Mouse (Mus musculus) layer of hippocampus, postnatal 14 days (tissue): ENCODE measurements around the gene Cenpv. TPM values are rescaled to one million over a fixed set of nuclear protein-coding genes. Genes with fewer than 3 reads are reported as not detected.

Source experiments
- DNase-seq, 2 experiments: peaks; one replicate each; pipeline ENCODE4 v3.0.0; 2021 to 2022; ENCODE audit warnings: low spot score in 2 of 2, mixed read lengths in 1 of 2
- total RNA-seq, 2 experiments: library from RNA; stranded (reverse); gene quantifications; 2 replicates each; pipeline ENCODE4 v1.2.3; 2021

Gene Cenpv
- total RNA-seq, 2 experiments from 2014 or later: 37.4 to 38.5 TPM

DNA sequence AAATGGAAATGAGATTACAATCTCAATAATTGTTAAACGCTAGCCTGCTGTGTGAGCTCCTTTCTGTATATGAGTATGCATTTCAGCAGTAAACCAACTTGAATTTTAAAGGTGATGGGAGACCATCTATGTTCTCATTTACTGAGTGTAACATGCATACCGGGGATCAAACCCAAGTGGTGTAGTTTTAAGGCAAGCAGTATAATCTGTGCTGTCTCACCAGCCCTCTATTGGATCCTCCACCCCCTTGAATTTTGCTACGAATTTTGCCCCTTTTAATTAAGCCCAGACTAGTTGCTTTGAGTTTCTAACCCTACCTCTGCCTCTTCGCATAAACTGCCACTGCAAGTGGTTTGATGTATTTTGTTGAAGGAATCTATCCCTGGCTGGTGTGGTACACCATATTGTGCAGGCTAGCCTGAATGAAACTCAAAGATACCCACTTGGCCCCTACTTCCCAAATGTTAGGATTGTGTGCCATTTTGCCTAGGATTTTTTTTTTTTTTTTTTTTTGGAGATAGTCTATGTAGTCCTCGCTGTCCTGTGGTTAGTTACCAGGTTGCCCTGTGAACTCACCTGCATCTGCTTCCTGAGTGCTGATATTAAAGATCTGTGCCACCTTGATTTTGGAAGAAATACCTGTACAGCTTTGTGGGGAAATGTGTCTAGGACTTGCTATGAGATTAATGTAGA is 15.2 kb upstream of the Cenpv start:
- no peak for DNase-seq

GRCm38 (mm10) chr11:62553633-62554032 is 14.6 kb upstream of the Cenpv start:
- DNase-seq: no peak

DNA sequence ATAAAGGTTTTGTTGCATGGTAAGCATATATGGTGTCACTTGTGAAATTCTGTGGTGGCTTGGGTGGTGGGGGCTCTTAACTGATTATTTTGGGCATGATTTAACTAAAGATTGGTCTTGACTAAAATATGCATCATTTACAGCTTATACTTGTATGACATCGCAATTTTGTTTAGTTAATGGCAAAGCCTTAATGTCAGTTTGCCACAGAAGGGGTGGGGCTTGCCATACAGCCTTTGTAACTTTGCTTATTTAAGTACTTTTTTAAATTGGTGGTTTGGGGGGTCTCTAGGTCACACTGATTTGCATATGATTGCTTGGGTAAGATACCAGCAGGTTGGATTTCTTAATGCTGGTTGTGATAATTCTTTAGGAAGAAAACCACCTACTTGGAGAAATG is 14.1 kb upstream of the Cenpv start:
- no peak for DNase-seq

DNA sequence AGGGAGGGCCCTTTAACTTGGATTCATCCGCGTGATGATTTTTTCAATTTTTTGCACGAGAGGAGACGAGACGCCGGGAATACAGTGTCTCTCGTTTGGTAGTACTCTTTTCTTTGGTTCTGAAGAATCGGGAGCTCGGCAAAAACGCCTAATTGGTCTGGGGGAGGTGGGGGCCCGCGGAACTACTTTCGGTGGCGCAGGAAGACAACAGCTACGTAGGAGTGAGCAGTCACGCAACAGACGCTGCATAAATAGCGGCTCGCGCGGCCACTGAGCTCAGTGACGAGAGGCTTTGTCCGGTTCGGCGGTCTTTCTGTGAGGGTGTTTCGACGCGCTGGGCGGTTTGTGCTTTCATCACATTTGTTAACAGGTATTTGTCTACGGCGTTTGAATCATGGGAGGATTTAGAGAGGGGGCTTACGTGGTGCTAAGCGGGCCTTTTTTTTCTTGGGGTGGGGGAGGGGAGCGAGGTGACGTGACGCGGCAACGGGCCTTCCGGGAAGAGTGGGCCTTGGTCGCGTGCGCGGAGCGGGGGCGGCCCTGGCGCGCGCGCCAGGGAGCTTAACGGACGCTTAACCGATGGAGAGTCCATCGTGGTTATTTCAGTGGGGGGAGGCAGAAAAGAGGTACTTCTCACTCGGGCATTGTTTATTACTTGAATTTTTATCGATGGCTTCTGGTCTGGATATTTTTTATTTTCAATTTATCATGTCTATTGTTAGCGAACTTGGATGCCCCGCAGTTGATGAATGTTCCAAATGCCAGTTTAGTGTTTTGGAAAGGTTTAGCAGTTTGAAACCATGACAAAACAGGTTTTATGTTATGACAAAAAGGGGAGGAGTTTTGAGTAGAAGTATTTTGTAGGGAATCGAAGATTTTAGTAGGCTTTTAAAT is 12.4 kb upstream of the Cenpv start:
- peak; percentile 92 to 95 for DNase-seq

GRCm38 (mm10) chr11:62550727-62551225 is 11.7 kb upstream of the Cenpv start, which contains the start of gene Ubb:
Gene Ubb, plus strand, starts transcription at chr11:62551171.
- peak; percentile 98 to 99 for DNase-seq

GRCm38 (mm10) chr11:62550227-62550685 is 11.2 kb upstream of the Cenpv start:
- DNase-seq: peak in 1 of 2 experiments; percentile 61

GRCm38 (mm10) chr11:62549782-62550181 is 10.7 kb upstream of the Cenpv start:
- DNase-seq: peak; percentile 24 to 60

DNA sequence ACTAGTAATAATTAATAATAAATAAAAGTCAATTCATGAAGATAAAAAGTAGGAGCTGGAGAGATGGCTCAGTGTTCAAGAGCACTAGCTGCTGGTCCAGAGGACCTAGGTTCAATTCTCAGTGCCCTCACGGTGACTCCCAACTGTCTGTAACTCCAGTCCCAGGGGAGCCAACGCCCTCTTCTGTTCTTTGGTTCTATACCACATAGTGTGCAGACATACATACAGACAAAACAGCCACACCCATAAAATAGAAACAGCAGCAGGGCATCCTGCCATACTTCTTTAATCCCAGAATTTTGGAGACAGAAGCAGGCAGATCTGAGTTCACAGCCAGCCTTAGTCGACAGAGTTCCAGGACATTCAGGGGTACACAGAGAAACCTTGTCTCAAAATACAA is 4.9 kb upstream of the Cenpv start:
- no peak for DNase-seq

DNA sequence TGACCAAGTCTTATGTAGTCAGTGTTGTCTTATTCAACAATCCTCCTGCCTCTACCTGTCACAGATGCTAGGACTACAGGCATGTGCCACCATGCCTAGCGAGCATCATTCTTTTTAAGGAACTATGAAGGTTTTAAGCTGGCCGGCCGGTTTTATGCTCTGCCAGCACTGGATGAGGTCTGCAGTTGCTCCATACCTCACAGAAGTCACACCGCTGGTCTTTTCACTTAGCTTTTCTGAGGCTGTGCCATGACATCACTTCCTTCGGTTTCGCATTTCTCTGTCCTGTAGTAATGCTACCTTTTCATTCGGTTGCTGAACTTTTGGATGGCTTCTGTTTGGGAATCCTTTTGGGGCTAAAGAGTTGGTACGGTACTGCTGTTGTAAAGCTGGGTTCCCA is 2.5 kb upstream of the Cenpv start:
- no peak for DNase-seq

GRCm38 (mm10) chr11:62540969-62541368 is 1.9 kb upstream of the Cenpv start:
- DNase-seq: no peak

DNA sequence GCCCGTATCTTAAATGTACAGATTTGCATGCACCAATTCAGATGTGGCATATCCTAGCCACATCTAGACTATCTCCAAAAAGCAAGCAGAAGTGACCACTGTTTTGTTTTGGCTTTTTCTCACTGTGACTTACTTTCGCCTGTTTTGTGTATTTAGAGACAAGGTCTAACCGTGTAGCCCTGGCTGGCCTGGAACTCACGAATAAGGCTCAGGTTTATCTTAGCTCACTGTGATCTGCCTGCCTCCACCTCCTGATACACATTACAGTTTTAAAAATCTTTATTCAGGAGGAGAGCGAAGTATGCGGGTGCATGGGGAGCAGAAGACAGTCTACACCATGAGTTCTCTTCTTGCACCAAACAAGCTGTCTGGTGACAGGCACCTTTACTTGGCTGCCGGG is 1.1 kb upstream of the Cenpv start:
- DNase-seq: no peak

GRCm38 (mm10) chr11:62538321-62539088 is 556 bp downstream of the Cenpv start:
- peak in 1 of 2 experiments; percentile 63 for DNase-seq

DNA sequence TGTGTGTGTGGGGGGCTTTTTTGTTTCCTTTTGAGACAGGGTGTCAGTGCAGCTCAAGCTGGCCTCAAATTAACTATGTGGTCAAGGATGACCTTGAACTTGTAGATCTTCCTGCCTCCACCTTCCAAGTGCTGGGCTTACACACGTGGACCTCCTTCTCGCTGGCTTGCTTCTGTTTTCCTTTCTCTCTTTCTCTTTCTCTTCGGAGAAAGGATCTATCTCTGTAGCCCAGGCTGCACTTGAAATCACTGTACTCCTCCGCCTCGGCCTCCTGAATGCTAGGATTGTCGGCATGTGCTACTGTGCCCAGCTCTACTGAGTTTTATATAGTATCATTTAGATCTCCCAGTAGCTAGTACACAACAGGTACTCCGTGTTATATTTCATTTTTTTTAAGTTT is 1.5 kb downstream of the Cenpv start:
- no peak for DNase-seq

DNA sequence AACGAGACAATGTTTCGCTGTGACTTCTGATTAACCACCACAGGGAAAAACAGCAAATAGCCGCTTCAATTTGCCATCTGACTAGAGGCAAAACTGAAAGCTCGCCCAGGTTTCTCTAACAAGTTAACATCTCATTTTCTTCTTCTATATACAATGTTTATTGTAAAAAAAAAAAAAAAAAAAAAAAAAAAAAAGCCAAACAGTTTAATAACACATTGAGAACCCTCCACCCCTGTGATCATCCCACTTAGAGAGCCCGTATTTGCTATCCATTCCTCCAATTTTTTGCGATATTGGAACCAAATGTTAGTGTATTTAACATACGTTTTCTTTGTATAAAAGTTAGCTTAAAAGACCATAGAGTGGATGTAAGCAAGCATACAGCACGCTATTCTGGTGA is 2.0 kb downstream of the Cenpv start:
- DNase-seq: no peak

GRCm38 (mm10) chr11:62522283-62522682 is 16.8 kb downstream of the Cenpv start:
- no peak for DNase-seq

DNA sequence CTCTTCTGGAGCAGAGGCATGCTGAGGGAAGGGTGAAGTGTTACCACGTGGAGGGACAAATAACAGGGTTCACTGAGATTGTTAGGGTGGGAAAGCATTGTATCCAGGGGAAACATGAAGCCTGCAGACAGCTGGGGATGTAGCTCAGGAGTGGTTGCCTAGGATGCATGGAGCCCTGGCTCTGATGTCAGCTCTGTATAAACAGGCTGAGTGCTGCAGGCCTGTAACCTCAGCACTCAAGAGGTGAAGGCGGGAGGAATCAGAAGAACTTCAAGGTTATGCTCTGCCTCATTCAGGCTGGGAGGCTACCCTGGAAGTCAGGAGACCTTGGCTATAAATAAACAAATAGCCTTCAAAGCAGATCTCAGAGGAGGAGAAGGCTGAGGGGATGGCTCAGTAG is 20.1 kb downstream of the Cenpv start:
- DNase-seq: peak; percentile 11 to 34

- no peak for DNase-seq
Observed at GRCm38 (mm10) chr11:62513311-62513710, 25.8 kb downstream of the Cenpv start.

DNA sequence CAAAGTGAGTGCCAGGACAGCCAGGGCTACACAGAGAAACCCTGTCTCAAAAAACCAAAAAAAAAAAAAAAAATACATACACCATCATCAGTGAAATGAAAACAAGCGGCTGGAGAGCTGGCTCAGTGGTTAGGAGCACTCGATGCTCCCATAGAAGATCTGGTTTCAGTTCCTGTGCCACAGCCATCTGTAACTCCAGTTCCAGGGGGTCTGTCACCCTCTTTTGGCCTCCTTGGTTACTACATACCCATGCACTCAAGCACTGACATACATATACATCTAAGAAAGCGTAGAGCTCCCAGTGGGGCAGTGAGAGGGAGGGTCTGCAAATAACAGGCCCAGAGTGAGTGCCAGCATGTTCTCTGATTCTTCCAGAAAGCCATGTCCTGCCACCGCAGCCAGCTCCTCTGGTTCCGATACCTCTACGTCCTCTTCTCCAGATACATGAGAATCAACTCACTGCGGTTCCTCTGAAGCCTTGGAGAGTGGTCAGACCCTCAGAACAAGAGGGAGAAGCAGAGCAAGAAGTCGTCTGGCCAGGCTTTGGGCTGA is 26.5 kb downstream of the Cenpv start:
- DNase-seq: no peak

DNA sequence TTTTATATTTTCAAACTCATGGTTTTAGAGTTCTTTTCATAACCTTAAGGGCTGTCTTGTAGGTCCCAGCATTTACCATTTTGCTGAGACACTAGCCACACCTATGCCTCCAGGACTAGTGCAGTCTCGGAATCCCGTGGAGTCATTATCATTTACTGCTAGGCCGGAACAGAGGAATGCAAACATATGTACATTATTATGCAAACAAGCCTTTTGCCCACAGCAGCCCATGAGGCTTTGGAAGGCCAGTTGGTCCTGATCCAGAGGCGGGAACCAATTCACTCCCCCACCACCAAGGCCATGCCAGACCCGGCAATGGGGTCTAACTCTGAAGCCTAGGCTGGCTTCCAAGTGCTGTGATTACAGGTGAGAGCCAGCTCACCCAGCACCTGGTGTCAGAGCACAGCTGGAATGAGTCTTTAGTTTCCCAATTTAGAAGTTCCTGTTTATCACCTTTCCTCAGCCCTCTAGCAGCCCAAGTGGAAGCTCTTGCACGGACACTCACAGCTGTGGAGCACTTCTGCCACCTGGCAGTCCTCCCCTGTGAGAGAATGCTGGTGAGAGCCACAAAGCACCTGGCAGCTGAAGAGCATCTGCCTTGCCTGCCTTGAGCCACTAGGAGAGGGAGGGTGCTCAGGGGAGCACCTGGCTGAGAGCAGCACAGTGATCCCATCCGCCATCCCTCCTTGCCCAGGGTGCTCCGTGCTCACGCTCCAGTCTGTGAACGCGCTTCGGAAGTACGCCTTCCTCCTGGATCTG is 27.4 kb downstream of the Cenpv start:
- DNase-seq: no peak

DNA sequence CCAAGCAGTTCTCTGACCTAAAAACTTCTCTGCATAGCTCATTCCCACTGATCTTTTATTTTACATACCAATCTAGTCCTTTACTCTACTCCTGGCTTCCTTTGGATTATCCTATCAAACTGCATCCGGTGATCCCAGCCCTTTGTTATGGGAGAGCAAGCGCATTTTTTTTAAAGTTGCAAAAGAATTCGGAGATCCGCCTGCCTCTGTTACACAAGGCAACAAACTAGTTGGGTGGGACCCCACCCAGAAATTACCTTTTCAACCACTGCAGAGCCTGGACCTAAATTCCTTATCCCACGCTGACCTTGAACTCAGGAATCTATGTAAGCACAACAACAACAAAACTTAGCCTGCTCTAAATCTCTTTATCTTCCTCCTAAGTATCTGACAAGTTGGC is 28.1 kb downstream of the Cenpv start:
- no peak for DNase-seq
